Mouse (Mus musculus) spleen, postnatal 0 days (tissue): ENCODE results near the gene Ldhal6b. TPM values are rescaled to one million over a fixed set of nuclear protein-coding genes. Genes with fewer than 3 reads are reported as not detected.

Source experiments
- polyA plus RNA-seq: library from polyadenylated mRNA; unstranded; fragments of >200 nt; fragmentation: Nextera tagmentation; extraction: Ambion mirVana; gene quantifications from 2 replicates; pipeline ENCODE4 v1.2.1, GENCODE M21; 2015

Ldhal6b gene
- polyA plus RNA-seq, result not detected in 2 replicates

GRCm38 (mm10) chr17:5418545-5418944 is at the start of gene Ldhal6b:
TSS of gene Ldhal6b (minus strand) at chr17:5418767.

GRCm38 (mm10) chr17:5440159-5440971 is 21.8 kb upstream of the Ldhal6b start, which contains the start of gene Tmem242:
TSS of gene Tmem242 (minus strand) at chr17:5440259.

Other genes with a start within 250 kb of the Ldhal6b start
- gene Tmem242, start 21.5 kb upstream of the Ldhal6b start, polyA plus RNA-seq, result 59.5 and 65.2 TPM in 2 replicates
- gene Zdhhc14, start 73.8 kb upstream of the Ldhal6b start, polyA plus RNA-seq, result 7.3 and 8.3 TPM in 2 replicates